Mouse (Mus musculus) intestine, embryonic 14.5 days (tissue): Measurements from ENCODE around the gene Slc32a1. TPM values are rescaled to one million over a fixed set of nuclear protein-coding genes. Genes with fewer than 3 reads are reported as not detected.

ENCODE experiments used
- ATAC-seq: fragments of 200-750 bp; cut with Nextera tagmentation; replicated peaks from 2 replicates; pipeline ENCODE4 v1.8.0; 2017; ENCODE audit warnings: low read depth, moderate number of reproducible peaks, moderate TSS enrichment, moderate library complexity; ENCODE audit not compliant: low FRiP score, low TSS enrichment
- DNase-seq: peaks from one replicate; pipeline ENCODE4 v3.0.0-alpha.2; 2018; ENCODE audit warnings: low spot score
- H3K27ac ChIP-seq: fragments of 300-500 bp; sonication (generic); 2 replicates; pipeline ENCODE4 v1.5.1; 2014; ENCODE audit warnings: low read depth, mild to moderate bottlenecking, control low read depth
- H3K27me3 ChIP-seq: fragments of 300-500 bp; sonication (generic); replicated peaks from 2 replicates; pipeline ENCODE4 v1.6.1; 2014; ENCODE audit warnings: low read length, control low read depth; ENCODE audit not compliant: control insufficient read depth, insufficient read depth
- H3K36me3 ChIP-seq: fragments of 300-500 bp; sonication (generic); 2 replicates; pipeline ENCODE4 v1.6.1; 2014; ENCODE audit warnings: low read length, control low read depth; ENCODE audit not compliant: control insufficient read depth, insufficient read depth
- H3K4me1 ChIP-seq: fragments of 300-500 bp; sonication (generic); replicated peaks from 2 replicates; pipeline ENCODE4 v1.6.1; 2014; ENCODE audit warnings: low read length, control low read depth, mixed read lengths; ENCODE audit not compliant: control insufficient read depth, insufficient read depth
- H3K4me2 ChIP-seq: fragments of 300-500 bp; sonication (generic); 2 replicates; pipeline ENCODE4 v1.6.1; 2014; ENCODE audit warnings: low read length
- H3K4me3 ChIP-seq: fragments of 300-500 bp; sonication (generic); 2 replicates; pipeline ENCODE4 v1.5.1; 2014; ENCODE audit warnings: low read depth, low read length, control low read depth, mixed read lengths
- H3K9ac ChIP-seq: fragments of 300-500 bp; sonication (generic); 2 replicates; pipeline ENCODE4 v1.6.1; 2014; ENCODE audit warnings: mild to moderate bottlenecking, low read length
- H3K9me3 ChIP-seq: fragments of 300-500 bp; sonication (generic); 2 replicates; pipeline ENCODE4 v1.6.1; 2016; ENCODE audit warnings: low read length, control low read depth; ENCODE audit not compliant: control insufficient read depth
- WGBS: fragments of 180-500 bp; shearing (Covaris S2); extraction: QIAGEN DNeasy Blood & Tissue Kit; methylation state at CpG from one replicate; pipeline ENCODE4 v1.1.7; 2014; 5-methylcytosine and 5-hydroxymethylcytosine counted together
- microRNA counts: library from miRNA; unstranded; fragments of <30 nt; microRNA quantifications from one replicate; lab custom pipeline; 2016
- microRNA-seq: library from miRNA; unstranded; fragments of <30 nt; microRNA quantifications from one replicate; pipeline ENCODE4, GENCODE M21; 2016
- polyA plus RNA-seq: library from polyadenylated mRNA; unstranded; fragments of >200 nt; fragmentation: Nextera tagmentation; extraction: Ambion mirVana; gene quantifications from 2 replicates; pipeline ENCODE4 v1.2.1, GENCODE M21; 2014

Slc32a1 gene
- polyA plus RNA-seq, 1 experiment from 2014 or later: not detected

- Histone ChIP-seq H3K4me1 (peaks cover 14% of the 10 kb centered on the region), H3K9me3 (no peaks in the 10 kb centered on the region), H3K4me3 (no peak within 1 kb of the TSS), H3K9ac (no peak within 1 kb of the TSS), H3K36me3 (no peaks in the 10 kb centered on the region), H3K27ac (peak within 1 kb of the TSS; percentile 12; the same call in 1 of the 2 replicates), H3K4me2 (no peak within 1 kb of the TSS), H3K27me3 (peaks cover 51% of the 10 kb centered on the region)
- DNase-seq: no peak
- WGBS: 66% methylated on average over 4 of the region's 4 CpGs
- no peak for ATAC-seq
Measured at GRCm38 (mm10) chr2:158665098-158665497, 54.5 kb downstream of the Slc32a1 start, which contains the start of gene Ppp1r16b. TSS of gene Ppp1r16b (plus strand) at chr2:158665398.

MicroRNAs within 50 kb of the gene (microRNA counts, 519-probe panel; counts per million panel counts)
- microRNA mmu-miR-3474 (lab: Ali Mortazavi, UCI): not detected

Small RNA genes lying within 50 kb of the gene (microRNA-seq; reads per million reads assigned to microRNA genes)
- 1.4 reads per million, percentile 16 among the genes with 10 or more reads in this experiment for gene Mir3474

Other genes with a start within 250 kb of the Slc32a1 start
- gene Snhg11, start 235.1 kb upstream of the Slc32a1 start, polyA plus RNA-seq: 5.5 and 6.1 TPM in 2 replicates
- gene Ralgapb, start 200.9 kb upstream of the Slc32a1 start, polyA plus RNA-seq: 19.5 and 20.3 TPM in 2 replicates
- not detected in 2 replicates for gene Adig, start 108.2 kb upstream of the Slc32a1 start, polyA plus RNA-seq
- 0.11 and 0.15 TPM in 2 replicates for gene Arhgap40, start 98.0 kb upstream of the Slc32a1 start, polyA plus RNA-seq
- gene Actr5, start 14.1 kb downstream of the Slc32a1 start, polyA plus RNA-seq: 12.7 and 13.0 TPM in 2 replicates
- gene Ppp1r16b, start 54.6 kb downstream of the Slc32a1 start, polyA plus RNA-seq: 5.0 and 5.4 TPM in 2 replicates
- gene Fam83d, start 157.3 kb downstream of the Slc32a1 start, polyA plus RNA-seq: 47.3 and 48.6 TPM in 2 replicates
- 17.8 and 18.1 TPM in 2 replicates for gene Dhx35, start 184.0 kb downstream of the Slc32a1 start, polyA plus RNA-seq